Mouse (Mus musculus): Measurements from ENCODE around the gene Fus. TPM values are rescaled to one million over a fixed set of nuclear protein-coding genes. Genes with fewer than 3 reads are reported as not detected.

Fus gene
- total RNA-seq (2015; ENCODE audit: low replicate concordance): 59.6 and 159 TPM in 2 replicates
- total RNA-seq (2017; ENCODE audit: low replicate concordance): 19.3 and 43.4 TPM in 2 replicates

DNA sequence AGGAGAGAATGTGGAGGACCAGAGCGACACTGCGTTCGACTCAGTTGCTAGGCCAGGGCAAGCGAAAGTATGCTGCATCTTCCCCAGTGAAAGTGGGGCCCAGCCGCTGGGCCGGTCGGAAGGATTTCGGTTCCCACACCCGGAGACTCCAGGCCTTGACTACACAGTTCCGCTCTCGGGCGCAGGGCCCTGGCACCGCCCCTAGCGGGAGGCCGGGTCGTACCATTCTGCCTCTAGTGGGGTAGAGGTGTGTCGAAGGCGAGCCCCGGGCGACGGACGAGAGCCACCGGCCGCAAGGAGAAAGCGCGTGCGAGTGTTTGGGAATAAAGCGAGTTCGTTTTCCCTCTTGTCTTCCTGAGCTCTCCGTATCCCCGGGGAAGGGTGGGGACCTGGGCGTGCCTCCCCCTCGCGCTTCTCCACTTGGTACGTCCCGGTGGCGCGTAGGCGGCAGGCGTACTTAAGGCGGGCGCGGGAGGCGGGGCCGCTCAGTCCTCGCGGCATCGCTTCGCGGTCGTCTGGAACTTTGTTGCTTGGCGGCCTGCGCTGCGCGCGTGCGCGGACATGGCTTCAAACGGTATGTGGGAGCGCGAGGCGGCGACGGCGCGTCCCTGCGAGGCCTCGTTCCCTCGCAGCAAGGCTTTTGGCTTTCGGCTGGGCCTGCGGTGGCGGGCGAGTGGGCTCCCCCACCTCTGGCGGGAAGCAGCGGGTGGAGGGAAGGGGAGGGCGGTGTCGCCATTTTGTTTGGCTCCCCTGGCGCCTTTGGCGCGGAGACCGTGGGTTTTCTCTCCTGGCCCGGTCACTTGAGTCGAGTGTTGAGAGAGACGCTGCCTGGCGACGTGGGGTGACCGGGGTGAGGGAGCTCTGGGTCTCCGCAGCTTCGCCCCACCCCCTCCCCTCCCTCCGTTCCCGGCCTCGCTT, at the start of gene Fus:
Gene Fus (plus strand): TSS at position 454 of the 918 bp plus-strand sequence.
- ATAC-seq (replicated peaks; ENCODE audit: low FRiP score, poor library complexity, severe bottlenecking): peak; percentile 92

GRCm38 (mm10) chr7:127918203-127918602, 49.1 kb upstream of the Fus start:
- ATAC-seq (replicated peaks; ENCODE audit: low FRiP score, poor library complexity, severe bottlenecking): 0 out of 2 replicates have a peak, but pooled peaks have one; percentile 48

DNA sequence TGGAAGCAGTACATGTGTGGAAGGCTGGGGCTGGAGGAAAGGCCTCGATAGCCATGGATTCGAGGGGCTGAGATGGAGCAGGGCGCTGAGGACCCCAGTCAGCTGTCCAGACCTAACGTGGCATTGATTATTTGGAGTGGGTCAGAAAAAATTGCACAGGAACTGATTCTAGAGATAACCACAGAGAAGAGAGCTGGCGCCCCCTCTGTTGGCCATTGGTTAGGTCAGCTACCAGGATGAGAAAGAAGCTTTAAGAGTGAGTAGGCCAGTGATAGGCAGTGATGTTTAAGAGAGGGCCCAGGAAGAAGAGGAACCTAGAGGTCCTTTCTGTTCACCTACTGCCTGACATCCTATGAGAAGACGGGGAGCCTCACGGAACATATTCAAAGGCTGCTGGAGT, 48.0 kb upstream of the Fus start:
- no peak for ATAC-seq (replicated peaks; ENCODE audit: low FRiP score, poor library complexity, severe bottlenecking)

GRCm38 (mm10) chr7:127921516-127921915, 45.7 kb upstream of the Fus start:
- no peak for ATAC-seq (replicated peaks; ENCODE audit: low FRiP score, poor library complexity, severe bottlenecking)

DNA sequence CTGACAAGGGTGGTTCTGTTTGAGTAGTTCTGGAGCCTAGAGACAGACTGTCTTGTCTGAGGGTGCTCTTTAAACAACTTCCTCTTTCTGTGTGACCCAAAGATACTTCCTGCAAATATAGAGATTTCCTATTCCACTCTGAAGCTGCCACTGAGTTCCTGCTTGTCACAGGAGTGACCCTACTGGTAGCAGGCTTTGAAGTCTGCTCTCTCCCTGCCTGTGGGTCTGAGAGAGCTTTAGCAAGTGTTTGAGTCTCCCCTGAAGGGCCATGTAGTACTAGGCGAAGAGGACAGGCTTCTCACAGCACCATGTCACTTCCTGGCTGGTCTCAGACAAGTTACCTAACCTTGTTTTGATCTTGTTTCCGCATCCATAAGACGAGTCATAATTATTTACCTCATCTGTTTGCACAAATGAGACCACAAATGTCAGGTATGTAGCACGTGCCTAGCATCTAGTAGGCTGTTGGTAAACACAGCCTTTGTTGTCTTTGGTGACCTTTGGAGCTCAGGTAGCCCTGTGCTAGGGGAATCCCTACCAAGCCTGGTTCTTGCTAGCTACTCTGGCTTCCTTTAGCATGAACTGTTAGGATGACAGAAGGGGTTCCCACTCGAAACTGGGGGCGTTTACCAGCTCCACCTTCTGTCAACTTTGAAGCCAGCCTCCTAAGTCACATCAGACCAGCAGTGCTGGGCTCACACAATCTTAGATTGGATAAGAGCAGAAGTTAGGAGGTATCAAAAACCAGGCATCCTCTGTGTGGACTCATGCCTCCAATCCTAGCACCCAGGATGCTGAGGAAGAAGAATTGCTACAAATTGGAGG, 44.6 kb upstream of the Fus start:
- no peak for ATAC-seq (replicated peaks; ENCODE audit: low FRiP score, poor library complexity, severe bottlenecking)

DNA sequence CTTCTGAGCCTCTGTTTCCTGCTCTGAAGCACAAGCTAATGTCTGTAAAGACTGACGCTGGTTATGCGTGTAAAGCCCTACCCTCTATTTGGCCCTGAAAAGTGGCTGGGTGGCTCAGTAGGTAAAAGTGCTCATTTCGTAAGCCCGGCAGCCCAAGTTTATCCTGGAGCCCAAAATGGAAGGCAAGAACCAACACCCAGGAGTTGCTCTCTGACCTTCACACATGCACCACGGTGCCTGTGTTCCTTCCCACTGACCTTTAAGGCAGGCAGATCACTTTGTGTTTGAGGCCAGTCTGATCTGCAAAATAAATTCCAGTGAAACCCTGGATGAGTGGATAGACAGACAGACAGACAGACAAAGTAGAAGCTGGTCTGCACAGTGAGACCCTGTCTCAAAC, 43.5 kb upstream of the Fus start:
- ATAC-seq (replicated peaks; ENCODE audit: low FRiP score, poor library complexity, severe bottlenecking): no peak

GRCm38 (mm10) chr7:127925252-127925651, 42.0 kb upstream of the Fus start:
- no peak for ATAC-seq (replicated peaks; ENCODE audit: low FRiP score, poor library complexity, severe bottlenecking)

DNA sequence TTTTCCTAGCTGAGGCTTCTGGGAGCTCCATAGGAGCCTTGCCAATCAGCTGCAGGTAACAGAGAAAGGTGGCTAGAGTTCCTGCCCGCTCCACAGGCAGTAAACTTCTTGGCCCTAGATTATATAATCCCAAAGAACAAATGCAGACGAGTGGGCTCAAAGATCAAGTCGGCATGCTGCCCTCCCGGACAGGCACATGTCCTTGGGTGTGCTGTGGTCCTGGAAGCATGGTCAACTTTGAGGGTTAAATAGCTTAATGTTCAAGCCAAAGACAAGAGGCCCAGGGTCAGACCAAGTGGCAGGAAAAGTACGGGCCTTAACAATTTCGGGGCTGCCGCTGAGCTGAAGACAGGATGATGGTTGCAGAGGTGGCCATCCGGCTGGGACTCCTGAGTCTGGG, 41.2 kb upstream of the Fus start:
- ATAC-seq (replicated peaks; ENCODE audit: low FRiP score, poor library complexity, severe bottlenecking): no peak

DNA sequence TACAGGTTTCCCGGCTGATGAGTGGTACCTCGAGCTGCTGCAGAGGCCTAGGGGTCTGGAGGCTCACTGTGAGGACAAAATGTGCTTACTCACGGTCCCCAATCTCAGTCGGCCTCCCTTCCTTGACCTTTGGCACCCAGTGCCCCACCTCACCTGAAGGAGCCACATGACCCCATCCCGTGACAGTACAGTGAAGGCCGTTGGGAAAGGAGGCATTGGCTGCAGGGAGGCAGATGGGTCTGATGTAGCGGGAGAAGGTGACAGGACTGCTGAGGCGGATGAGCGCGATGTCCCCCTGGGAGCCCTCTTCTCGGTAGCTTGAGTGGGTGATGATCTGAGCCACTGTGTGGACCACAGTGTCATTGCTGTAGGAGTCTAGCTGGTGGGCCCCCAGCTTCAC, 40.4 kb upstream of the Fus start:
- ATAC-seq (replicated peaks; ENCODE audit: low FRiP score, poor library complexity, severe bottlenecking): no peak

- no peak for ATAC-seq (replicated peaks; ENCODE audit: low FRiP score, poor library complexity, severe bottlenecking)
Measured at GRCm38 (mm10) chr7:127927726-127928125, 39.5 kb upstream of the Fus start.

DNA sequence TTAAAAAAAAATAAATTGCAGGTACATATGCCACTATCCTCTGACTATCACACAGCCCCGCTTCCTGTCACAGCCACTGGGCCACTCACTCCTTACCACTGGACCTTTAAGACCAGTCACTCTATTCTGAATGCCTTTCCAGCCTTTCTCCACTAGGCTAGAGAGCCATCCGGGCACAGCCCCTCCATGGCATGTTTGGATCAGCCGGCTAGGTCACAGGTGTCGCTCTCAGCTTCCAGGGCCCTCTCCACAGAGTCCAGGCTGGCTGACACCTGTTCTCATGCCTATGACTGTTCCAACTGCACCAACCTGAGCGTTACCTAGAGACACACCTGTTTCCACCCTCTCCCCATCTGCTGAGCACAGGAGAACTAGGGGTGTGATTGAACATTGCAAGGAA, 38.7 kb upstream of the Fus start:
- no peak for ATAC-seq (replicated peaks; ENCODE audit: low FRiP score, poor library complexity, severe bottlenecking)

GRCm38 (mm10) chr7:127929923-127930322, 37.3 kb upstream of the Fus start, which contains the start of gene Prss8:
Gene Prss8 (minus strand): TSS chr7:127930104.
- no peak for ATAC-seq (replicated peaks; ENCODE audit: low FRiP score, poor library complexity, severe bottlenecking)

DNA sequence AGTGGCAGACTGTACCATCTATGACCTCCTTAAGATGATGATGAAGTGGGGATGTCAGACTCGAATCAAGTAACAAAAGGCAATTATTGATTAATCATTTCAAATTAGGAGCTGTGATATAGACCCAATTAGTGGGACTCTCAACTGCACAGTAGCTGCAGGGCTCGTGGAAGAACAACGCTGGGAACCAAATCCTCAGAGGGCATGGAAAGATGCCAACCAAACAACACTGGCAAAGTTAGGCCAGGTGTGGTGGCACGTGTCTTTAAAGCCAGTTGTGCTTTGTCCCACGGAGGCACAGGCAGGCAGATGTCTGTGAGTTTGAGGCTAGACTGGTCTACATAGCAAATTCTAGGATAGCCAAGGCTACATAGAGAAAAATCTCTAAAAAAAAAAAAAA, 36.6 kb upstream of the Fus start:
- ATAC-seq (replicated peaks; ENCODE audit: low FRiP score, poor library complexity, severe bottlenecking): no peak

DNA sequence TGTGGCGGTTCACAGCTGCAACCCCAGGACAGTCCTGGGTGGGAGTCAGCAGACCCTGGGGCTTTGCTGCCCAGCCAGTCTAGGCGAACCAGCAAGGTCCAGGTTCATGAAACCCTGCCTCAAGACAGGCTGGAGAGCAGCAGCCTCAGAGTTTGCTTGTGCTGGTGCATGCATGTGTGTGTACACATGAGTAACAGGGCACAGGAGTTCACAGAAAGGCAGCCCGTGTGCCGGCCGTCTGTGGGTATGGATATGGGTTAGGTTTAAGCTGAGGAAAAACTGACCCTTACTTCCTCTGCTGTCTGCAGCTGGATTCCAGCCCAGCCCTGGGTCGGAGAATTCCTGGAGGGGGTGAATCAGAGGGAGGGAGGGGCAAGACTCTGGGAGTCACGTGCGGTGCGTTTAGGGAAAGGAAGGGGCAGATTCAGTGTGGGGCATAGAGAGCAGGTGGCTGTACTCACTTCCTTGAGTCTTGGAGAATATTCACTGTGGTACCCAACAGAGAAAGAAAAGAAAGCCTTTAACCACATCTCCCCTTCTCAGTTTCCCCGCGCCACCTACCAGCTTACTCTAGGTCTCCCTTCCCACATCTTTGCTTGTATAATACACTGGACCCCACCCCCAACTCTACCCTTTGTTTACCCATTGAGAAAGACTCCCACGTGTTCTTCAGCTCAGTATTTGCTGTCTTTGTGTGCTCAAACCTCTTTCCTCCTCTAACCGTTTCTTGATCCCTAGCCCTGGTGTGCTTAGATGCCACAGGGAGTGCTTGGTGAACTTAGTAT, 35.7 kb upstream of the Fus start:
- ATAC-seq (replicated peaks; ENCODE audit: low FRiP score, poor library complexity, severe bottlenecking): no peak

DNA sequence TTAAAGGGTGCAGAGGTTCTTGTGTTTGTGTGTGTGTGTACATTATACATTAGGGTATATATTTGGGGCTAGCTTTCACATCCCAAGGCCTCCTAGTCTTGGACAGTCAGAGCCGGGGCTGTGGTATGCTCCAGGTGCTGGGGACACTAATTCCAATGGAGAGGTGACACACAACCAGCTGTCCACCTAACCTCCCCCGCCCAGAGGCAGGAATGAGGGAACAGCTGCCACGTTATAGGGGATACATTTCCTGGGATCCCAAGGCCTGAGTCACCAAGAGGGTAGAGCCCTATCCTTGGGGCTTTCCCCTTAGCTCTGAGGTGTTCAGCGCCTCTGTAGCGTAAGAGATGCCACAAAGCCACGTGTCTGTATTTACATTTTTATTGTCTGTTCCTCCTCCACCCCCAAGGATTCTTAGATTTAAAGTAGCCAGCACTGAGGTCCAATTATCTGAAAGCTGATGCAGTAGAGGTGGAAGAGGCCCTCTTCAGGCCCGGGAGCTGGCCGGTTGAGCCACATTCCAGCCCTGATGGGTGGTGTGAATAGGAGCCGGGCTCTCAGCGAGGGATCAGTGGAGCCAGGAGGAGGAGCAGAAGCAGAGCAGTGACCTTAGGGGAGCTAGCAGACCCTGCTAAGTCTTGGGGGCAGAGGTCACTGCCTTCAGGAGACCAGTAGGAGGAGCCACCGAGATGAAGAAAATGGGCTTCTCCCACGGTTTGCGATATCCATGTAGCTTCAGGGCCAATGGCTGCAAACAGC, 34.8 kb upstream of the Fus start:
- no peak for ATAC-seq (replicated peaks; ENCODE audit: low FRiP score, poor library complexity, severe bottlenecking)

DNA sequence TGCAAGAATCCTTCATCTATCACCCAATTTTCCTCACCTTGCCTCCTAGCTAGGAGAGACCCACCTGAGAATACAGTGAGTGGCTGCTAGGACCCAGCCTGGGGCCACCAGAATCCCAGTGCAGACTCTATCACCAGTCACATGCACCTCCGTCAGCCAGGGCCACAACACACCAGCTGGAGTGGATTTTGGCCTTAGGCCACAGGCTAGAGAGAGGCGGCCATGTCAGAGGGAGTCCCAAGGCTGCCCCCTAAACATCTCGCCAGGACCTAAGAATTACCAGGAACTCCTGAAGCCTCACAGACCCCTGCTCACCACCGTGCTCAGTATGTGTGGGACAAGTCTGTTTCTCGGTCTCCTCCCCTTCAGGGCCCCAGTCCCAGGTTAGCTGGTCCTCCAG, 33.2 kb upstream of the Fus start:
- no peak for ATAC-seq (replicated peaks; ENCODE audit: low FRiP score, poor library complexity, severe bottlenecking)

- ATAC-seq (replicated peaks; ENCODE audit: low FRiP score, poor library complexity, severe bottlenecking): peak; percentile 98
Measured at GRCm38 (mm10) chr7:127935028-127935722, 32.1 kb upstream of the Fus start.

GRCm38 (mm10) chr7:127935748-127936159, 31.5 kb upstream of the Fus start:
- 0 out of 2 replicates have a peak, but pooled peaks have one; percentile 8 for ATAC-seq (replicated peaks; ENCODE audit: low FRiP score, poor library complexity, severe bottlenecking)
